Mouse (Mus musculus) heart, embryonic 13.5 days (tissue): ENCODE results near the gene Rab11fip5. TPM values are rescaled to one million over a fixed set of nuclear protein-coding genes. Genes with fewer than 3 reads are reported as not detected.

Experiments used
- ATAC-seq: fragments of 200-750 bp; cut with Nextera tagmentation; 2 replicates; pipeline ENCODE4 v1.8.0; 2017; ENCODE audit warnings: moderate TSS enrichment; ENCODE audit not compliant: insufficient number of reproducible peaks, low FRiP score, low TSS enrichment; ENCODE audit errors: extremely low read depth
- H3K27ac ChIP-seq: fragments of 300-500 bp; sonication (generic); replicated peaks from 2 replicates; pipeline ENCODE4 v1.5.1; 2015; ENCODE audit warnings: moderate library complexity, mild to moderate bottlenecking, inconsistent platforms
- H3K27me3 ChIP-seq: fragments of 300-500 bp; sonication (generic); replicated peaks from 2 replicates; pipeline ENCODE4 v1.6.1; 2015; ENCODE audit warnings: mild to moderate bottlenecking, inconsistent platforms
- H3K36me3 ChIP-seq: fragments of 300-500 bp; sonication (generic); 2 replicates; pipeline ENCODE4 v1.6.1; 2015; ENCODE audit warnings: mild to moderate bottlenecking, inconsistent platforms
- H3K4me1 ChIP-seq: fragments of 300-500 bp; sonication (generic); 2 replicates; pipeline ENCODE4 v1.6.1; 2015; ENCODE audit warnings: inconsistent platforms
- H3K4me2 ChIP-seq: fragments of 300-500 bp; sonication (generic); 2 replicates; pipeline ENCODE4 v1.6.1; 2015; ENCODE audit warnings: inconsistent platforms, mild to moderate bottlenecking, moderate library complexity
- H3K4me3 ChIP-seq: fragments of 300-500 bp; sonication (generic); 2 replicates; pipeline ENCODE4 v1.5.1; 2015; ENCODE audit warnings: moderate library complexity, mild to moderate bottlenecking, inconsistent platforms
- H3K9ac ChIP-seq: fragments of 300-500 bp; sonication (generic); 2 replicates; pipeline ENCODE4 v1.6.1; 2015; ENCODE audit warnings: inconsistent platforms, mild to moderate bottlenecking, moderate library complexity
- H3K9me3 ChIP-seq: fragments of 300-500 bp; sonication (generic); 2 replicates; pipeline ENCODE4 v1.6.1; 2016; ENCODE audit warnings: inconsistent platforms
- WGBS: fragments of 180-500 bp; shearing (Covaris S2); methylation state at CpG from one replicate; pipeline ENCODE4 v1.1.7; 2015; ENCODE audit warnings: mixed read lengths; 5-methylcytosine and 5-hydroxymethylcytosine counted together
- polyA plus RNA-seq: library from polyadenylated mRNA; unstranded; fragments of >200 nt; fragmentation: Nextera tagmentation; extraction: Ambion mirVana; gene quantifications from 2 replicates; pipeline ENCODE4 v1.2.1, GENCODE M21; 2015

Rab11fip5 gene
- polyA plus RNA-seq, 1 experiment from 2014 or later, result 38.7 TPM

- no peaks in the 10 kb centered on the region; the same call in 1 of the 2 replicates for H3K27me3 ChIP-seq
- no peak overlapping the region for H3K4me3 ChIP-seq
- WGBS, result 35% methylated on average over 6 of the region's 6 CpGs
- peak overlapping the region; percentile 52 for H3K9ac ChIP-seq
- no peak overlapping the region for H3K27ac ChIP-seq
- H3K4me1 ChIP-seq, result peaks cover 34% of the 10 kb centered on the region
- H3K4me2 ChIP-seq, result no peak overlapping the region
- ATAC-seq, result no peak
- peaks cover 63% of the 10 kb centered on the region for H3K36me3 ChIP-seq
- no peaks in the 10 kb centered on the region for H3K9me3 ChIP-seq
Observed at GRCm38 (mm10) chr6:85346028-85346634, 28.3 kb downstream of the Rab11fip5 start.

GRCm38 (mm10) chr6:85344929-85345328 lies 29.5 kb downstream of the Rab11fip5 start:
- H3K9ac ChIP-seq, result no peak overlapping the region
- no peak overlapping the region for H3K4me3 ChIP-seq
- peaks cover 31% of the 10 kb centered on the region for H3K4me1 ChIP-seq
- no peak overlapping the region for H3K4me2 ChIP-seq
- H3K36me3 ChIP-seq, result peaks cover 73% of the 10 kb centered on the region
- H3K27me3 ChIP-seq, result no peaks in the 10 kb centered on the region; the same call in 1 of the 2 replicates
- ATAC-seq, result no peak
- no peaks in the 10 kb centered on the region for H3K9me3 ChIP-seq
- H3K27ac ChIP-seq, result no peak overlapping the region

GRCm38 (mm10) chr6:85343027-85343426 lies 31.4 kb downstream of the Rab11fip5 start:
- H3K9me3 ChIP-seq, result no peaks in the 10 kb centered on the region
- H3K4me2 ChIP-seq, result no peak overlapping the region
- 77% methylated on average over 8 of the region's 8 CpGs for WGBS
- peaks cover 12% of the 10 kb centered on the region for H3K4me1 ChIP-seq
- H3K4me3 ChIP-seq, result no peak overlapping the region
- H3K27me3 ChIP-seq, result no peaks in the 10 kb centered on the region; the same call in 1 of the 2 replicates
- peaks cover 81% of the 10 kb centered on the region for H3K36me3 ChIP-seq
- no peak overlapping the region for H3K9ac ChIP-seq
- ATAC-seq, result no peak
- H3K27ac ChIP-seq, result no peak overlapping the region

GRCm38 (mm10) chr6:85341814-85342501 lies 32.5 kb downstream of the Rab11fip5 start:
- Histone ChIP-seq H3K9ac (no peak overlapping the region), H3K27me3 (no peaks in the 10 kb centered on the region; the same call in 1 of the 2 replicates), H3K4me1 (peaks cover 12% of the 10 kb centered on the region), H3K4me2 (no peak overlapping the region), H3K36me3 (peaks cover 81% of the 10 kb centered on the region), H3K27ac (no peak overlapping the region), H3K4me3 (no peak overlapping the region), H3K9me3 (no peaks in the 10 kb centered on the region)
- ATAC-seq, result no peak
- 63% methylated on average over 13 of the region's 13 CpGs for WGBS

- no peaks in the 10 kb centered on the region; the same call in 1 of the 2 replicates for H3K27me3 ChIP-seq
- H3K4me2 ChIP-seq, result no peak overlapping the region
- no peaks in the 10 kb centered on the region for H3K9me3 ChIP-seq
- WGBS, result 69% methylated on average over 12 of the region's 12 CpGs
- H3K27ac ChIP-seq, result no peak overlapping the region
- no peak overlapping the region for H3K4me3 ChIP-seq
- no peak for ATAC-seq
- H3K36me3 ChIP-seq, result peaks cover 90% of the 10 kb centered on the region
- no peaks in the 10 kb centered on the region for H3K4me1 ChIP-seq
- no peak overlapping the region for H3K9ac ChIP-seq
Observed at GRCm38 (mm10) chr6:85340184-85340583, 34.2 kb downstream of the Rab11fip5 start.

GRCm38 (mm10) chr6:85339273-85339901 lies 35.0 kb downstream of the Rab11fip5 start:
- Histone ChIP-seq H3K36me3 (peaks cover 82% of the 10 kb centered on the region), H3K9me3 (no peaks in the 10 kb centered on the region), H3K9ac (no peak overlapping the region), H3K4me3 (no peak overlapping the region), H3K4me1 (peaks cover under 1% of the 10 kb centered on the region; the same call in 1 of the 2 replicates), H3K27ac (no peak overlapping the region), H3K4me2 (no peak overlapping the region), H3K27me3 (no peaks in the 10 kb centered on the region; the same call in 1 of the 2 replicates)
- 38% methylated on average over 1 of the region's 1 CpGs for WGBS
- no peak for ATAC-seq

- ATAC-seq, result no peak
- Histone ChIP-seq H3K4me1 (peaks cover 15% of the 10 kb centered on the region), H3K9me3 (no peaks in the 10 kb centered on the region), H3K9ac (no peak overlapping the region), H3K4me2 (no peak overlapping the region), H3K27ac (no peak overlapping the region), H3K27me3 (peaks cover under 1% of the 10 kb centered on the region; the same call in 1 of the 2 replicates), H3K4me3 (no peak overlapping the region), H3K36me3 (peaks cover 64% of the 10 kb centered on the region)
- 65% methylated on average over 9 of the region's 9 CpGs for WGBS
Observed at GRCm38 (mm10) chr6:85336944-85337343, 37.5 kb downstream of the Rab11fip5 start.

GRCm38 (mm10) chr6:85335352-85335751 lies 39.1 kb downstream of the Rab11fip5 start:
- no peak for ATAC-seq
- peaks cover 48% of the 10 kb centered on the region for H3K36me3 ChIP-seq
- no peak overlapping the region for H3K9ac ChIP-seq
- peaks cover 23% of the 10 kb centered on the region for H3K4me1 ChIP-seq
- H3K4me3 ChIP-seq, result no peak overlapping the region
- no peak overlapping the region for H3K4me2 ChIP-seq
- 48% methylated on average over 3 of the region's 3 CpGs for WGBS
- H3K27ac ChIP-seq, result no peak overlapping the region
- peaks cover 13% of the 10 kb centered on the region for H3K27me3 ChIP-seq
- H3K9me3 ChIP-seq, result no peaks in the 10 kb centered on the region

GRCm38 (mm10) chr6:85334851-85335250 lies 39.6 kb downstream of the Rab11fip5 start:
- no peak overlapping the region for H3K27ac ChIP-seq
- 75% methylated on average over 5 of the region's 5 CpGs for WGBS
- H3K36me3 ChIP-seq, result peaks cover 43% of the 10 kb centered on the region
- H3K9ac ChIP-seq, result no peak overlapping the region
- H3K4me1 ChIP-seq, result peaks cover 23% of the 10 kb centered on the region
- ATAC-seq, result no peak
- peaks cover 13% of the 10 kb centered on the region for H3K27me3 ChIP-seq
- H3K4me3 ChIP-seq, result no peak overlapping the region
- H3K4me2 ChIP-seq, result no peak overlapping the region
- H3K9me3 ChIP-seq, result no peaks in the 10 kb centered on the region

GRCm38 (mm10) chr6:85334251-85334650 lies 40.2 kb downstream of the Rab11fip5 start:
- peaks cover 13% of the 10 kb centered on the region for H3K27me3 ChIP-seq
- H3K4me1 ChIP-seq, result peaks cover 23% of the 10 kb centered on the region
- no peak overlapping the region for H3K27ac ChIP-seq
- ATAC-seq, result no peak
- peak overlapping the region; percentile 82; the same call in 1 of the 2 replicates for H3K9ac ChIP-seq
- no peak overlapping the region for H3K4me3 ChIP-seq
- H3K36me3 ChIP-seq, result peaks cover 37% of the 10 kb centered on the region
- peak overlapping the region; percentile 100 for H3K4me2 ChIP-seq
- H3K9me3 ChIP-seq, result no peaks in the 10 kb centered on the region

- Histone ChIP-seq H3K27me3 (peaks cover 13% of the 10 kb centered on the region), H3K4me2 (peak overlapping the region; percentile 100), H3K27ac (peak overlapping the region; percentile 85), H3K36me3 (peaks cover 33% of the 10 kb centered on the region), H3K9ac (peak overlapping the region; percentile 82), H3K4me3 (peak overlapping the region; percentile 70), H3K4me1 (peaks cover 23% of the 10 kb centered on the region), H3K9me3 (no peaks in the 10 kb centered on the region)
- no peak for ATAC-seq
- 2% methylated on average over 13 of the region's 13 CpGs for WGBS
Observed at GRCm38 (mm10) chr6:85333732-85334131, 40.7 kb downstream of the Rab11fip5 start.
